Mouse (Mus musculus): Measurements from ENCODE around the gene Eef1e1.

- no peak for TF ChIP-seq ZNF384 (IDR thresholded peaks at IDR 0.05; ENCODE audit: low read depth, low read length)
- TF ChIP-seq CHD2 (IDR thresholded peaks at IDR 0.05; ENCODE audit: low read depth, low read length) = no peak
- TF ChIP-seq HCFC1 (IDR thresholded peaks at IDR 0.05; ENCODE audit: borderline replicate concordance, insufficient read depth, low read length) = no peak
Measured at GRCm38 (mm10) chr13:38690845-38691244, 32.0 kb upstream of the Eef1e1 start.

All from ES-E14 (cell line).